Mouse (Mus musculus) kidney, postnatal 14 days (tissue): ENCODE results near the gene Fbxo41.
A peak's percentile ranks its signal among the peaks of the same experiment; 100 is the strongest.

Experiments used
- DNase-seq: peaks from one replicate; pipeline ENCODE4 v3.0.0; 2022; ENCODE audit warnings: mixed read lengths

Gene Fbxo41

GRCm38 (mm10) chr6:85444266-85444965, 58.4 kb downstream of the Fbxo41 start:
- no peak for DNase-seq

GRCm38 (mm10) chr6:85443488-85444233, 59.1 kb downstream of the Fbxo41 start:
- DNase-seq = no peak

- no peak for DNase-seq
These were observed 61.7 kb downstream of the Fbxo41 start for GRCm38 (mm10) chr6:85441142-85441541.

GRCm38 (mm10) chr6:85436631-85437030, 66.2 kb downstream of the Fbxo41 start:
- no peak for DNase-seq

DNA sequence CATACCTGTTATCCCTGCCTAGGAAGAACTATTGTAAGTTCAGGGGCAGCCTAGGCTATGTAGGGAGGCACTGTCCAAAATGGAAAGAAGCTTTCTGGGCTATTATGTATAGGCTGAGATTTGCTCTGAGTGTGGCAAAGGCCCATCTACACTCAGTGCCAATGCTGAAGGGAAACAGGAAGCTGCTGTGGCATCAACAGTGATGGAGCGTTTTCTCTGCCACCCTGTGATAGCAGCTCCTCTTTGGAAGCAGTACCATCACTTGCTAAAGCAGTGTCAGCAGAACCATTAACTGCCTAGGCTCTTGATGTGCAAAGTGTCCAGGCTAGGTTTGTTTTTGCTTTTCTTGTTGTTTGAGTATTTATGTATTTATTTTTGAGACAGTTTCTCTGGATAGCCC, 66.6 kb downstream of the Fbxo41 start:
- DNase-seq = no peak

DNA sequence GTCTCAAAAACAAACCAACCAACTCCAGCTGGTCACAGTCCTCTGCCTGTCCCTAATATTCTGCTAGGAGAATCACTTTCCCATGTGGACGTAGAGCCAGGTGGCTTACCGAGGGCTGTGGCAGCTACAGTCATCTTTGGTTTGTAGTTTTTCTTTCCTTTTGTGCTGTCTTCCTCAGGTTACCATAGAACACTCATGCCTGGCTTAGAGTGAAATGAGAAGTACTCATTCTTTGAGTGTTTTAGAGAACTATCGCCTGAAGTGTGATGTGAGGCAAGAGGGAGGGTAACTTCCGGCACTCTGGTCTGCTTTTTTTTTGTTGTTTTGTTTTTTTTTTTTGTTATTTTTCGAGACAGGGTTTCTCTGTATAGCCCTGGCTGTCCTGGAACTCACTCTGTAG, 68.9 kb downstream of the Fbxo41 start:
- no peak for DNase-seq

DNA sequence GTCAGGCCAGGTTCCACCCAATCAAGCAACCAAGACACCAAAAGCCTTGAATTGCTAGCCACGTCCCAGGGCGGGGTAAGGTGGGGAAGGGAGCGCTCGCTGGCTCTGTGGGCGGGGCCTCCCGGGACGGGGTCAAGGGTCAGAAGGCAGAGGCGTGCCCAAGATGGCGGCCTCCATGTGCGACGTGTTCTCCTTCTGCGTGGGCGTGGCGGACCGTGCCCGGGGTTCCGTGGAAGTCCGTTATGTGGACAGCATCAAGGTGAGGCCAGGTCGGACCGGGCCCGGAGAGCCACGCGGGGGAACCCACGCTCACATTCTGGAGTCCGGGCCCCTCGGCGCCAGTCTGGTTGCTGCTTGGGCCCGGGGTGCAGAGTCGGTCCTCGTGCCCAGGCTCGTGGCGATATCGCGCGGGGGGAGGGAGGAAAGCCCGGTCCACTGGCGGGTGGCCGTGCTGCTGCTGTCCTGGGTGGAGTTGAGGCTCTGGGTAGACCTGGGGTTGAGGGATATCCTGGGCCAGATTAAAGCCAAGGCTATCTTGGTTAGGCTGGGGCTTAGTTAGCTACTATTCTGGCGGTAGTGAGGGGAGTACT, 70.9 kb downstream of the Fbxo41 start, which contains the start of gene Smyd5:
Gene Smyd5, plus strand, starts transcription at position 148 of the 590 bp plus-strand sequence.
- peak; percentile 89 for DNase-seq

- no peak for DNase-seq
These were observed 71.4 kb downstream of the Fbxo41 start for GRCm38 (mm10) chr6:85431274-85431841.

DNA sequence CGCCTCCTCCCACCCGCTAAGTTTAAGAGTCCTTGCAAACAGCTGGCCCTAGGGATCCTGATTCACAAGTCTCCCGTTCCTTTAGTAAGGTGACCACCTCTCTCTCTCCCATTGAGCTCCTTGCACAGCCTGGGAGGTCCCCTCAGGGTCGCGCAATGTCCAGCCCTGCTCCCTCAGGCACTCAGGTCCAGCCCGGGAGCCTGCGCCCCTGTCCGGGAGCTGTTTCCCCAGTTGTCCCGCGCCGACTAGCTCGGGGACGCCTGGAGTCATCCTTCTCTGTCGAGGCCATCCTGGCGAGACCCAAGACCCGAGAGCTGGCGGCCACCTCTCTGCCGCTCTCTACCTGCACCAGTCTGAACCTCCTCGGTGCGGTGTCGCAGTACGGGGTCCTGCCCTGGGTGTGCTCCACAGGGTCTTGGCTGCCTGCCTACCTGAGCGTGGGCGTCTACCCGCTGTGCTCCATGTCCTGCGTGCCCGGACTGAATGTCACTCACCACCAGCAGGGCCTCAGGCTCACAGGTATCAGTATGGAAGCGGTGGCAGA, 78.9 kb downstream of the Fbxo41 start, which contains the start of gene Noto:
Gene Noto, plus strand, starts transcription at position 51 of the 544 bp plus-strand sequence.
- no peak for DNase-seq
